Mouse (Mus musculus) midbrain, embryonic 10.5 days (tissue): ENCODE measurements around the gene Slc26a3. TPM values are rescaled to one million over a fixed set of nuclear protein-coding genes. Genes with fewer than 3 reads are reported as not detected.
"Not testable (repeated sequence)": the region's sequence is repeated elsewhere in the genome, so short reads cannot be mapped to it uniquely, and the experiment has no call there.

Source experiments
- DNase-seq: peaks from one replicate; pipeline ENCODE4 v3.0.0-alpha.2; 2017; ENCODE audit warnings: low spot score
- H3K27ac ChIP-seq: fragments of 300-500 bp; sonication (generic); replicated peaks from 2 replicates; pipeline ENCODE4 v1.5.1; 2016; ENCODE audit warnings: mild to moderate bottlenecking
- H3K27me3 ChIP-seq: fragments of 300-500 bp; sonication (generic); 2 replicates; pipeline ENCODE4 v1.6.1; 2016; ENCODE audit warnings: low read depth, mild to moderate bottlenecking; ENCODE audit not compliant: poor library complexity, severe bottlenecking
- H3K36me3 ChIP-seq: fragments of 300-500 bp; sonication (generic); 2 replicates; pipeline ENCODE4 v1.6.1; 2016; ENCODE audit warnings: mild to moderate bottlenecking, moderate library complexity
- H3K4me1 ChIP-seq: fragments of 300-500 bp; sonication (generic); 2 replicates; pipeline ENCODE4 v1.6.1; 2016
- H3K4me3 ChIP-seq: fragments of 300-500 bp; sonication (generic); 2 replicates; pipeline ENCODE4 v1.5.1; 2016; ENCODE audit warnings: mild to moderate bottlenecking, moderate library complexity
- H3K9me3 ChIP-seq: fragments of 300-500 bp; sonication (generic); replicated peaks from 2 replicates; pipeline ENCODE4 v1.6.1; 2016; ENCODE audit warnings: mild to moderate bottlenecking
- WGBS: fragments of 180-500 bp; shearing (Covaris S2); methylation state at CpG from one replicate; pipeline ENCODE4 v1.1.7; 2016; 5-methylcytosine and 5-hydroxymethylcytosine counted together
- polyA plus RNA-seq: library from polyadenylated mRNA; unstranded; fragments of >200 nt; fragmentation: Nextera tagmentation; extraction: Ambion mirVana; gene quantifications from 2 replicates; pipeline ENCODE4 v1.2.1, GENCODE M21; 2016

The Slc26a3 gene
- polyA plus RNA-seq, 1 experiment from 2014 or later, result 0.06 TPM

DNA sequence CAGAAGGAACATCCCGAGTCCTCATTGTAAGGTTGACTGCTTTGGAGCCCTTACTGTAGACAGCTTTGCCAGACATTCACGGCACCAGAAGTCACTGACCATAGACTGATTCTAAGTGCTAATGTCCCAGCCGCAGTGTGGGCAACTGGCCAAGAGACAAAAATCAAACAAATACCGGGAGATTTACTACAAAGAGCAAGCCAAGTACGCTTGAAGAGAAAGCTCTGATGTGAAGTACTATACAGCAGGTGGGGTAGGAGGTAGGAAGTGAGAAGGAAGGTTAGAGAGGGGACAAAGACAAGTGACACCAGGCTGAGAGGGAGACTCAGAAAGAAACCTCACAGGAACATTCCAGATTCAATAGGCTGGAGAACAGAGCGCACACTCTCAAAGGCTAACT is 54.2 kb downstream of the Slc26a3 start:
- WGBS, result 86% methylated on average over 6 of the region's 6 CpGs
- H3K27me3 ChIP-seq, result peaks cover 4% of the 10 kb centered on the region; the same call in 1 of the 2 replicates
- peaks cover 8% of the 10 kb centered on the region for H3K4me1 ChIP-seq
- no peak overlapping the region for H3K4me3 ChIP-seq
- no peaks in the 10 kb centered on the region for H3K9me3 ChIP-seq
- DNase-seq, result no peak
- H3K36me3 ChIP-seq, result no peaks in the 10 kb centered on the region
- H3K27ac ChIP-seq, result no peak overlapping the region

DNA sequence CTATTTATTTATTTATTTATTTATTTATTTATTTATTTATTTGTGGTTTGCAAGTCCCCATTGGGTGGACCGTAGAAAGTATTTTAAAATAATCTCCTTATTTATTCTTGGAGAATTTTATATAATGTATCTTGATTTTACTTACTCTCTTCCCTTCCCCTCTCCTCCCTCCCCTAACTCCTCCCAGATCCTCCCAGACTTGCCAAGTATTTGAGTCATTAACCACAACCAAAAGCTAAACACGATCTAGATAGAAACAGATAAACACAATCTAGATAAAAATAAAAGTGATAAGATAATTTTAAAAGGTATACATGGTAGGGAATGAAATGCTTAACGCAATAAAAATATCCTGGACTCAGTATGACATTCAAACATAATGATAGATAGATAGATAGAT is 58.7 kb downstream of the Slc26a3 start:
- 90% methylated on average over 3 of the region's 3 CpGs for WGBS
- H3K4me1 ChIP-seq, result peaks cover 4% of the 10 kb centered on the region
- no peak overlapping the region for H3K4me3 ChIP-seq
- H3K27ac ChIP-seq, result no peak overlapping the region
- H3K27me3 ChIP-seq, result no peaks in the 10 kb centered on the region
- DNase-seq, result no peak
- no peaks in the 10 kb centered on the region for H3K36me3 ChIP-seq
- H3K9me3 ChIP-seq, result no peaks in the 10 kb centered on the region

DNA sequence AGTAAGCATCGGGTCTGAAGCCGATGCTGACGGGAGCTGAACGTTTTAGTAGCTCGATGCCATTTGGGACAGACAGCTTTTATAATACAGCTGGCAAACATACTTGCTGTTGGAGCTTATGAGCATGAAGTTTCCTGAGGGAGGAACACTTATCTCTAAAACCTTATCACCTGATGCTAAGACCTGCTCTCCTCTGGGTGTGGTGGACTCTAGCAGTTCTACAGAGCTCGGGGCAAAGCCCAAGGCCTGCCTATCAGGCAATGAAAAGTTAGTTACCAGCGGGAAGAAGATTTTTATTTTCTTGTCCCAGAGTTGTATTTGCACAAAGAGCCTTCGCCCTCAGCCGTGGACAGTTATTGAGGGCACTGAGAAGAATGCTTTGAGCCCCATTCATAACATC is 65.6 kb downstream of the Slc26a3 start:
- 94% methylated on average over 9 of the region's 9 CpGs for WGBS
- Histone ChIP-seq H3K4me3 (no peak overlapping the region), H3K9me3 (no peaks in the 10 kb centered on the region), H3K36me3 (no peaks in the 10 kb centered on the region), H3K27me3 (no peaks in the 10 kb centered on the region), H3K27ac (no peak overlapping the region), H3K4me1 (no peaks in the 10 kb centered on the region)
- DNase-seq, result no peak

DNA sequence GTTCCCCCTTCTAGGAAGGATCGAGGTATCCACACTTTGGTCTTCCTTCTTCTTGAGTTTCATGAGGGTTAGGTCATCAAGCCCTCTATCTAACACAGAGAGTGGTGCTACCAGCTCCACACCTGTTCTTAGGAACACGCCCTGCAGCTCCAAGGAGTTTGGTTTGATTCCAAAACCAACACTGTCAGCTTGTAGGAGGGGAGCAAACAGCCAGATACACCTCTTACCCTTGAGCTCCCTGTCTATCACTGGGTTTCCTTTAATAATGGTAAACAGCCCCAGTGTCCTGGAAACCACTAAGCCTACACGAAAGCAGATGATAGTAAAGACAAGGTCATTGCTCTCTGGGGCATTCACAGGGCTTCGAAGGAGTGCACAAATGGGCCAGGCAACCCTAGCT is 67.8 kb downstream of the Slc26a3 start:
- DNase-seq, result no peak
- no peaks in the 10 kb centered on the region for H3K4me1 ChIP-seq
- no peaks in the 10 kb centered on the region for H3K27me3 ChIP-seq
- no peak overlapping the region for H3K27ac ChIP-seq
- WGBS, result 79% methylated on average over 4 of the region's 4 CpGs
- H3K9me3 ChIP-seq, result no peaks in the 10 kb centered on the region
- H3K4me3 ChIP-seq, result no peak overlapping the region
- H3K36me3 ChIP-seq, result no peaks in the 10 kb centered on the region

DNA sequence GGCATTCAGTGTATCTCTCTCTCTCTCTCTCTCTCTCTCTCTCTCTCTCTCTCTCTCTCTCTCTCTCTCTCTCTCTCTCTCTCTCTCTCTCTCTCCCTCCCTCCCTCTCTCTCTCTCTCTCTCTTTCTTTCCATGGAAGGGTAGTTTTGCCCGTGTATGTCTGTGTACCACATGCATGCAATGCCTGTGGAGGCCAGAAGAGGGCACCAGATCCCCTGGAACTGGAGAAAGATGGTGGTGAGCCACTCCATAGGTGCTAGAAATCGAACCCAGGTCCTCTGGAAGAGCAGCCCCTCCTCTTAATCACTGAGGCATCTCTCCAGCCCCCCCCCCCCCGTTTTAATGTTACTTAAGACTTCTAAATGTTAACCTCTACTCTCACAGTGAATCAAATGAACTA is 69.6 kb downstream of the Slc26a3 start:
- not testable (repeated sequence) for DNase-seq, H3K36me3 ChIP-seq, H3K4me1 ChIP-seq, H3K27me3 ChIP-seq, H3K4me3 ChIP-seq, H3K27ac ChIP-seq, H3K9me3 ChIP-seq
- 40% methylated on average over 3 of the region's 3 CpGs for WGBS

DNA sequence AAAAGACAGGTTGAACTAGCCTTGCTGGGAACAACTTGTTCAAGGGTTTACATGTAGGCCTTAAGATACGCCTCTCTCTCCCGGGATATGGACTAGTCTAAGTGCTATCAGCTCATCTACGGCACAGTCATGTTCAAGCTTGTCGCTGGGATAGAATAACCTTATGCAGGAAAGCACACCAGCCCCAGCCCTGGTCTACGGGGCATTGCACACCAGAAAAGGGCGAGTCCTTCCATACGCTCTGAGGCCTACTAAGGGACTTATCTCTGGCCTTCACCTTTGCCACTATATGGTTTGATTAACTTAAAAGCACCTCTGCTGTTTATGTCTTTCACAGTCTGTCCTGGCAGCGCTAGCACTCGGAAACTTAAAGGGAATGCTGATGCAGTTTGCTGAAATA is 70.7 kb downstream of the Slc26a3 start:
- Histone ChIP-seq H3K27me3 (no peaks in the 10 kb centered on the region), H3K27ac (no peak overlapping the region), H3K36me3 (no peaks in the 10 kb centered on the region), H3K9me3 (no peaks in the 10 kb centered on the region), H3K4me1 (no peaks in the 10 kb centered on the region), H3K4me3 (no peak overlapping the region)
- WGBS, result 91% methylated on average over 9 of the region's 9 CpGs
- DNase-seq, result no peak

DNA sequence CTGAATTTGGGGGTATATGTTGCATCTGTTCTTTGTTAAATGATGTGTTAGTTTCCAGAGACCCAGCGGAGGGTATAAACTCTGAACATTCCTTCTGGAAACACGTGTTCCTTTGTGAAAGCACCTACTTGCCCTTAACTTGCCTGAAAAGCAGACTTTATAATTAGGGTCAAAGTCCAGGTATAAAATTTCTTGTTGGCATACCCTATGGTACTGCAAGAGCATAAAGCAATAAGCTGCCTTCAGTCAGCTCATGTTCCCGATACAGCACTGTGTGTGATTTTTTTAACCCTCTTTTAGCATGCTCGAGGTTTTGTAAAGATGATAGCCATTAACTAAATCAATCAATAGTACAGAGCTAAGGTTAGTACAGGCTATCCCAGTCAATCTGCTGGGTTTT is 71.9 kb downstream of the Slc26a3 start:
- 84% methylated on average over 4 of the region's 4 CpGs for WGBS
- Histone ChIP-seq H3K4me3 (no peak overlapping the region), H3K9me3 (no peaks in the 10 kb centered on the region), H3K27me3 (no peaks in the 10 kb centered on the region), H3K27ac (no peak overlapping the region), H3K36me3 (no peaks in the 10 kb centered on the region), H3K4me1 (no peaks in the 10 kb centered on the region)
- DNase-seq, result no peak

DNA sequence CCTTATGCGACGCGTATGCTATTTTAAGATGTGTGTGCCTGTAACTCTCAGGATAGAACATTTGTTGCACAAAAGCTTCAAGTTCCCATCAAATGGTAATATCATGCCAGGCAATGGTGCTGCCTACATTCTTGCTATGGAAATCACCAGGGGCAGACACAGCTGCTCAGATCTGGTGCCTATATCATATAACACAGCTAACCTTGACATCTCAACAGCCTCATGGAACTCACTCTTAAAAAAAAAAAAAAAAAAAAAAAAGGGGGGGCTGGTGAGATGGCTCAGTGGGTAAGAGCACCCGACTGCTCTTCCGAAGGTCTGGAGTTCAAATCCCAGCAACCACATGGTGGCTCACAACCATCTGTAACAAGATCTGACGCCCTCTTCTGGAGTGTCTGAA is 87.5 kb downstream of the Slc26a3 start:
- H3K4me3 ChIP-seq, H3K27me3 ChIP-seq: not testable (repeated sequence)
- whole genome bisulfite sequencing, result 93% methylated on average over 6 of the region's 6 CpGs

DNA sequence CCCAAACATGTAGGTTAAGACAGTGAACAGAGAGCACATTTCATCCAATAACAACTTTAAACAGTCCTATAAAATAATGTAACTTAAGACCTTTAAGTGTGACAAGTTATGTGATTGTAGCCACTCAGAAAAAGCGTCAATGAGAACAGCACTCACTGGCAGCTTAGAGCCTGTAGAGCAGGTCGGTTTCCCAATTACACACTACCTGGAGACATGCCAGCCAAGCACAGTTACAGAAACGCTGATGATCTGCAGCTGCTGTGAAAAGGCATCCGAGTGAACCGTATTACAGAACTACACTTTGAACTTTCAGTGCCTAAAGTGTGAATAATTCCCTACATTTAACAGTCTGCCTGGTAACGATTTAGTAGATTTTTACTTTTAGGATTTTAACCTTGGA is 95.8 kb downstream of the Slc26a3 start:
- Histone ChIP-seq H3K4me3 (no peak overlapping the region), H3K27me3 (no peaks in the 10 kb centered on the region), H3K9me3 (no peaks in the 10 kb centered on the region), H3K36me3 (peaks cover 59% of the 10 kb centered on the region), H3K4me1 (no peaks in the 10 kb centered on the region), H3K27ac (no peak overlapping the region)
- no peak for DNase-seq
- 96% methylated on average over 6 of the region's 6 CpGs for WGBS

More for the DNA sequence above, 87.5 kb downstream of the Slc26a3 start:
- H3K9me3 ChIP-seq, H3K4me1 ChIP-seq, DNase-seq, H3K27ac ChIP-seq, H3K36me3 ChIP-seq: not testable (repeated sequence)

DNA sequence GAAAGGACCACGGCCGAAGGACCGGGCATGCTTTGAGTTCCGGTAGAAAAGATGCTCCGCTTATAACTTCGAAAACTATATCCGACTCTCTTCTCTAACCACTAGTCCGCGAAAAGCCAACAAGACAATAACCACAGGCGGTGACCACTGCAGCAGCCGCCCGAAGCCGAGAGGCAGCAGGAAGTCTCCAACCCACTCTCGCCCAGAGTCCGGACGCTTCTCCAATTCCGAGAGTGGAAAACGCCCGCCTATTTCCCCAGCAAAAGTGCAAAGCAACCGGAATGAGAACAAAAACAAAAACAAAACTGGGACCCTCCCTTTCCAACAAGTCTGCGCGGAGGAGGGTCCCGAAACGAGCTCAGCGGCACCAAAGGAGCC is 108.3 kb downstream of the Slc26a3 start:
- no peaks in the 10 kb centered on the region for H3K27me3 ChIP-seq
- H3K36me3 ChIP-seq, result peaks cover 7% of the 10 kb centered on the region
- peaks cover 23% of the 10 kb centered on the region for H3K4me1 ChIP-seq
- 1% methylated on average over 25 of the region's 25 CpGs for WGBS
- no peak for DNase-seq
- peak overlapping the region; percentile 96 for H3K27ac ChIP-seq
- H3K9me3 ChIP-seq, result no peaks in the 10 kb centered on the region
- peak overlapping the region; percentile 98 for H3K4me3 ChIP-seq

DNA sequence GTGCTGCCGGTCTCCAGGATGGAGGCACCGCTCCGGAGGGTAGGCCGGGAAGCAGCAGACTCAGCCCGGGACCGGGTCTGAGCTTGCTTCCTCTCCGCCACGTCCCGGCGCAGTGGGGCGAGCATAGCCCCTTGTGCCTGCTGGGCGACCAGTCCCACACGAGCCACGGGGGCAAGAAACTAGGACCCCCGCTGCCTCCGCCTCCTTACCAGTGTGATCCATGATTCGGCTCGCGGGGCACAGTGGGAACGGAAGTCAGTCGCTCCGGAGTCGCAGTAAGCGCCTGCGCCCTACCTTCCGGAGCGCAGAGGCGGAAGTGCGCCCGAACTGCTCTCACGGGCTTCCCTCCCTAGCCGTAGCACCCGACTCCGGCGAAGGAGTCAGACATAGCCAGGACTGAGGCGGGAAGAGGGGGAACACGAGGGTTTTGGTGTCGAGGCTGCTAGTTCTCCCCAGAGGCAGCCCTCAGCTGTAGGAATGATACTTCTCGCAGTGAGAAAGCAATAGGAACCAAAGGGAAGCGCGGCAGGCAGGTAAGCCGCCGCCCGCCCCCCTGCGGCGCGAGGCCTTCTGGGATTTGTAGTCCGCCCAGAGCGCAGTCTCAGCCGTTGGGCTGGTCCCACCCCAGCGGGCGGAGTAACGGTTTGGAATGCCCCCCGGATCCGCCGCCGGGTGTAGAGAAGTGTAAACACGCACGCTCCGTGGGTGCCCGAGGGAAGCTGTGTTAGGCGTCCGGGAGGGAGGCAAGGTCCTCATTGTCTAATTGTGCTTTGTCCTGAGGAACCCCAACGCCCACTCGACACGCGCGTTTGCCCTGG is 108.9 kb downstream of the Slc26a3 start, which contains the start of gene Cbll1:
Gene Cbll1, minus strand, starts transcription at position 303 of the 818 bp plus-strand sequence.
- DNase-seq, result peak; percentile 95
- Histone ChIP-seq H3K9me3 (no peaks in the 10 kb centered on the region), H3K27ac (peak within 1 kb of the TSS; percentile 96), H3K4me3 (peak within 1 kb of the TSS; percentile 98), H3K36me3 (peaks cover under 1% of the 10 kb centered on the region), H3K27me3 (no peaks in the 10 kb centered on the region), H3K4me1 (peaks cover 23% of the 10 kb centered on the region)
- under 1% methylated on average over 68 of the region's 68 CpGs for WGBS

DNA sequence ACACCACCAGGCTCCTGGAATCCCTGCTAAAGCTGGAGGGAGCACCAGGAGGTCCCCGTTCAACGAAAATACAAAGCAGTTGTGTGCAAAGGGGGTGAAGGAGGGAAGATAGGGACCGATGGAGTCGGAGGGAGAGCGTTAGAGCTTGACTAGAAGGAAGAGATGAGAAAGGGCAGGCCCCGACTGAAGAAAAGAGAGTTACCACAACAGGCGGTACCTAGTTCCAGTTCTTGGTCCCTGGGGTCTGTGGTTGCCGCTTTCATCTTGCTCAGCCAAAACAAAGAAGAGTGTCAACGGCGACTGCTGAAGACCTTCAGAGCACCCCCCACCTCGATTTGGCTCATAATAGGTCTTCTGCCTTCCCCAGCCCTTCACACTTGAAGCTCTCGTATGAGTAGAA is 109.5 kb downstream of the Slc26a3 start:
- H3K9me3 ChIP-seq, result no peaks in the 10 kb centered on the region
- H3K27me3 ChIP-seq, result no peaks in the 10 kb centered on the region
- DNase-seq, result no peak
- WGBS, result 2% methylated on average over 12 of the region's 12 CpGs
- H3K27ac ChIP-seq, result peak overlapping the region; percentile 96
- peaks cover 23% of the 10 kb centered on the region for H3K4me1 ChIP-seq
- H3K4me3 ChIP-seq, result peak overlapping the region; percentile 98
- no peaks in the 10 kb centered on the region for H3K36me3 ChIP-seq

DNA sequence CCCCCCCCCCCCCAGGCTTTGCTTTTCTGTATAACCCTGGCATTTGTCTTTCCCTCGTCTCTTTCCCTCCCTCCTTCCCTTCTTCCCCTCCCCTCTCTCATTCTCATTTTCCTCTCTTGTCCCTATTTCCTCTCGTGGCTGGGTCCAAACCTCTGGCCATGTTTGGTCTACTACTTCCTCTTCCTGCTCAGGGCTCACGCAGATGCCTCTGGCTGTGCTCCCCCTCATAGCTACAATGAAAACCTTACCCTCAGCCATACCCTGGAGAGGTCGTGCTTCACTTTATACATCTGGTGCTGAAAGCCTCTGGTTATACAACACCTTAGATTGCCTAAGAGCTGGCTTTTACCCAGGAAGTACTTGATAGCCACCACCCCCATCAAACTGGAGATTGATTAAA is 110.6 kb downstream of the Slc26a3 start:
- H3K4me1 ChIP-seq, result peaks cover 23% of the 10 kb centered on the region
- no peak overlapping the region for H3K4me3 ChIP-seq
- WGBS, result 83% methylated on average over 4 of the region's 4 CpGs
- no peaks in the 10 kb centered on the region for H3K27me3 ChIP-seq
- DNase-seq, result no peak
- H3K9me3 ChIP-seq, result no peaks in the 10 kb centered on the region
- H3K27ac ChIP-seq, result no peak overlapping the region
- no peaks in the 10 kb centered on the region for H3K36me3 ChIP-seq
